Mouse (Mus musculus): ENCODE results near the gene Map3k7cl. TPM values are rescaled to one million over a fixed set of nuclear protein-coding genes. Genes with fewer than 3 reads are reported as not detected.

The Map3k7cl gene
- polyA plus RNA-seq, 1 experiment: 0.98 TPM

DNA sequence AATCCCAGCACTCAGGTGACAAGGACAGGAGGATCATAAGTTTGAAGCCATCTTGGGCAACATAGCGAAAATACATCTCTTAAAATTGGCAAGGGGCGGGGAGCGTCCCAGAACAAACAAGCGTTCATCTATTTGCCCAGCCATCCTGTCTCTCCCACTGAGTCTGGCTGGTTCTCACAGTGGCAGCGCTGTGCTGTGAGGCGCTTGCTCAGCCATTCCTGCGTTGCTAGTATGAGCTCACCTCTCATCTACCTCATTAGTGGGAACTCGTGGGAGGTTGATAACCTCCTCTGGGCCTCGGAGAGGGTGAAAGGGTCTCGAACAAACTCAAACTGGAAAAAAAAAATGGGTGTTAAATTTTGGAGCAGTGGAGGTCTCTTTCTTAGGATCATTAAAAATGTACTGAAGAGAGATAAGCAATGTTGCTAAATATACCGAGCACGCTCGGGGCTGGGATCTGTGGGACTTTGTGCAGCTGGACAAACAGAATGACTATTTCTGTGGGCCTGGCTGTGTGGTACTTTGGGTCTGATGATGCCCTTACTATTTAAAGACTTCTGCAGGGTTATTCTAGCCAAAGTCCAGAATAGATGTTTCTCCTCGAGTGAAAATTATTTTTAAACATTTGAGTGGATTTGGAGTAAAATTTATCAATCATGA is 91.1 kb downstream of the Map3k7cl start:
- 74% methylated on average over 14 of the region's 14 CpGs for WGBS
- H3K27ac ChIP-seq (ENCODE audit: insufficient read depth, low read length): no peak overlapping the region
- no peak for DNase-seq
- TF ChIP-seq POLR2A (IDR thresholded peaks at IDR 0.05; ENCODE audit: borderline replicate concordance, insufficient read depth, low read length) (no peak), CTCF (IDR thresholded peaks at IDR 0.05; ENCODE audit: borderline replicate concordance, insufficient read depth, low read depth, low read length) (no peak)
- no peaks in the 10 kb centered on the region for H3K27me3 ChIP-seq (ENCODE audit: control insufficient read depth, insufficient read depth, low read length)
- H3K4me3 ChIP-seq (replicated peaks; ENCODE audit: insufficient read depth, low read depth, low read length): no peak overlapping the region
- no peaks in the 10 kb centered on the region for H3K4me1 ChIP-seq (ENCODE audit: control insufficient read depth, insufficient read depth, low read length)

Other genes with a start within 250 kb of the Map3k7cl start
- gene N6amt1, start 199.1 kb upstream of the Map3k7cl start, polyA plus RNA-seq (2012; rRNA removed): 20.4 and 20.5 TPM in 2 replicates
- gene Ltn1, start 120.7 kb upstream of the Map3k7cl start, polyA plus RNA-seq (2012; rRNA removed): 16.5 and 17.6 TPM in 2 replicates
- 10.2 and 11.5 TPM in 2 replicates for gene Rwdd2b, start 112.8 kb upstream of the Map3k7cl start, polyA plus RNA-seq (2012; rRNA removed)
- gene Usp16, start 98.6 kb upstream of the Map3k7cl start, polyA plus RNA-seq (2012; rRNA removed): 65.5 and 71.5 TPM in 2 replicates
- gene Cct8, start 57.5 kb upstream of the Map3k7cl start, polyA plus RNA-seq (2012; rRNA removed): 155 and 158 TPM in 2 replicates
- 8.5 and 8.7 TPM in 2 replicates for gene Bach1, start 145.6 kb downstream of the Map3k7cl start, polyA plus RNA-seq (2012; rRNA removed)